Mouse (Mus musculus) myocyte (in vitro differentiated cells): ENCODE measurements around the gene Afdn. TPM values are rescaled to one million over a fixed set of nuclear protein-coding genes. Genes with fewer than 3 reads are reported as not detected.

Source experiments
- H3K27me3 ChIP-seq: one replicate; pipeline ENCODE4 v1.6.1; 2011; ENCODE audit not compliant: control insufficient read depth, insufficient read depth, insufficient read length
- H3K36me3 ChIP-seq: one replicate; pipeline ENCODE4 v1.6.1; 2011; ENCODE audit not compliant: control insufficient read depth, insufficient read depth
- H3K4me2 ChIP-seq: one replicate; pipeline ENCODE4 v1.6.1; 2011; ENCODE audit warnings: low read depth, control low read depth
- H3K4me3 ChIP-seq: one replicate; pipeline ENCODE4 v1.5.1; 2011; ENCODE audit warnings: mild to moderate bottlenecking, control low read depth, moderate library complexity
- H3K79me2 ChIP-seq: one replicate; pipeline ENCODE4 v1.6.1; 2011; ENCODE audit not compliant: control insufficient read depth, insufficient read depth
- H3ac ChIP-seq: one replicate; pipeline ENCODE4 v1.6.1; 2011; ENCODE audit not compliant: control insufficient read depth, insufficient read length
- CEBPB ChIP-seq: IDR thresholded peaks from 2 replicates; pipeline ENCODE4 v1.6.1; 2011; ENCODE audit warnings: mild to moderate bottlenecking, moderate library complexity; ENCODE audit not compliant: poor library complexity, insufficient read depth, severe bottlenecking
- E2F4 ChIP-seq: IDR thresholded peaks from one replicate; pipeline ENCODE4 v1.6.1; 2011; ENCODE audit warnings: mild to moderate bottlenecking, control low read depth, moderate library complexity; ENCODE audit not compliant: insufficient read depth
- MAX ChIP-seq: IDR thresholded peaks from one replicate; pipeline ENCODE4 v1.6.1; 2011; ENCODE audit warnings: low read depth, mild to moderate bottlenecking, control low read depth
- MYOD1 ChIP-seq, 3 experiments: IDR thresholded peaks; one replicate each; pipeline ENCODE4 v1.6.1; 2011; ENCODE audit warnings: control low read depth in 2 of 3, low read depth in 2 of 3, mild to moderate bottlenecking in 2 of 3, moderate library complexity in 1 of 3; ENCODE audit not compliant: insufficient read length in 2 of 3, control insufficient read depth in 1 of 3
- MYOG ChIP-seq, 3 experiments: IDR thresholded peaks; one replicate each; pipeline ENCODE4 v1.6.1; 2011; ENCODE audit warnings: control low read depth in 2 of 3, low read depth in 2 of 3, mild to moderate bottlenecking in 2 of 3; ENCODE audit not compliant: insufficient read length in 2 of 3, control insufficient read depth in 1 of 3, insufficient read depth in 1 of 3
- POLR2A ChIP-seq: IDR thresholded peaks from one replicate; pipeline ENCODE4 v1.6.1; 2011; ENCODE audit warnings: low read depth, mild to moderate bottlenecking, control low read depth, moderate library complexity; ENCODE audit not compliant: insufficient read length
- POLR2AphosphoS2 ChIP-seq: IDR thresholded peaks from one replicate; pipeline ENCODE4 v1.6.1; 2011; ENCODE audit warnings: low read depth, control low read depth; ENCODE audit not compliant: insufficient read length
- REST ChIP-seq: IDR thresholded peaks from one replicate; pipeline ENCODE4 v1.6.1; 2011; ENCODE audit warnings: mild to moderate bottlenecking, control low read depth, moderate library complexity; ENCODE audit not compliant: insufficient read depth, insufficient read length
- SRF ChIP-seq: IDR thresholded peaks from one replicate; pipeline ENCODE4 v1.6.1; 2011; ENCODE audit warnings: low read depth; ENCODE audit not compliant: control insufficient read depth, insufficient read length
- TCF12 ChIP-seq: IDR thresholded peaks from one replicate; pipeline ENCODE4 v1.6.1; 2011; ENCODE audit warnings: mild to moderate bottlenecking, control low read depth; ENCODE audit not compliant: poor library complexity, insufficient read depth, severe bottlenecking
- TCF3 ChIP-seq: IDR thresholded peaks from one replicate; pipeline ENCODE4 v1.6.1; 2011; ENCODE audit warnings: low read depth, control low read depth; ENCODE audit not compliant: insufficient read length
- USF1 ChIP-seq: IDR thresholded peaks from one replicate; pipeline ENCODE4 v1.6.1; 2011; ENCODE audit warnings: low read depth, mild to moderate bottlenecking, control low read depth, moderate library complexity
- polyA plus RNA-seq: library from polyadenylated mRNA; unstranded; fragments of >200 nt; fragmentation: generic; extraction: Trizol; gene quantifications from one replicate; pipeline ENCODE4 v1.2.1, GENCODE M21; 2012; ENCODE audit warnings: missing spikeins

Afdn gene
- polyA plus RNA-seq, 1 experiment = 22.1 TPM

DNA sequence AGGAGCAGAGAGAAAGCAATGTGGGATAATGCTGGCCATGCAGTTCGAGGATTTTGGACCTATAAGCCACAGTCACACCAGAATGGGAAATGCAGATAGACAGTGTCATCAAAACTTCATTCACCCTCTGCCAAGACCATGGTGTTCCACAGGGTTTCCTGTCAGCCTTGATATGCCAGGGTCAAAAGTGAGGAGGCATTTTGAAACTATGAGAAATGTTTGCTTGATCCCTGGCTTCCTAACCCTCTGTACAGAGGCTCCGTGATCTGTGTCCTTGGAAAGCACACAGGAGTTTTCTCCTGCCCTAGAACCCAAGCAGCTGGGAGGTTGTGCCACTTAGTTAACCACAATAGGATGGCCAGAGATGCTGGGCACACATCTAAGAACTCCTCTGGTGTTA, 39.0 kb upstream of the Afdn start:
- no peak overlapping the region for H3K4me2 ChIP-seq
- H3ac ChIP-seq = no peak overlapping the region
- no peak for TF ChIP-seq MYOG (IDR thresholded peaks at IDR 0.05; ENCODE audit: control insufficient read depth in 1 of 3, insufficient read depth in 1 of 3, insufficient read length in 2 of 3, low read depth in 2 of 3)
- H3K4me3 ChIP-seq = no peak overlapping the region
- H3K36me3 ChIP-seq = no peaks in the 10 kb centered on the region
- H3K79me2 ChIP-seq = no peaks in the 10 kb centered on the region
- no peaks in the 10 kb centered on the region for H3K27me3 ChIP-seq

DNA sequence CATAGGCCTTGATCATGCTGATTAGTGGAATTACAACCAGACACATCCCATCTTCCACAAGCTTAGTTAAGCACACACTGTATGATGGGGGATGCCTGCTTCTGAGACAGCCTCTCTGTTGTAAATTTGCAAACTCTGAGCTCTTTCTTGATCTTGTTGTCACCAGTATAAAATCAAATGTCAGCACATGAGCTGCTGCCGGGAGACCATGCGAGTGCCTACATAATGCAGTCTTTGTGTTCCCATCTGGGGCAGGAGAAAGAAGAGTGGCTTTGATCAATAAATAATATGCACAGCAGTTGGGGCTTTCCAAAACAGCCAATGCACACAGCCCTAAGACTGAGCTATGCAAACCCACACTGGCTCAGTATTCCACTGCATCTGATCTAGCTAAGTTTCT, 37.9 kb upstream of the Afdn start:
- H3K27me3 ChIP-seq = no peaks in the 10 kb centered on the region
- no peak overlapping the region for H3K4me3 ChIP-seq
- TF ChIP-seq POLR2AphosphoS2 = no peak
- no peak for TF ChIP-seq MYOG (IDR thresholded peaks at IDR 0.05; ENCODE audit: control insufficient read depth in 1 of 3, insufficient read depth in 1 of 3, insufficient read length in 2 of 3, low read depth in 2 of 3)
- no peak for TF ChIP-seq POLR2A
- TF ChIP-seq TCF12 = no peak
- TF ChIP-seq SRF = no peak
- no peak for TF ChIP-seq MAX
- TF ChIP-seq E2F4 = no peak
- TF ChIP-seq MYOD1 (IDR thresholded peaks at IDR 0.05; ENCODE audit: control insufficient read depth in 1 of 3, insufficient read length in 2 of 3, low read depth in 2 of 3) = no peak
- TF ChIP-seq REST = no peak
- no peak for TF ChIP-seq USF1
- no peak for TF ChIP-seq CEBPB
- TF ChIP-seq TCF3 = no peak
- H3K79me2 ChIP-seq = no peaks in the 10 kb centered on the region
- H3K4me2 ChIP-seq = no peak overlapping the region
- H3K36me3 ChIP-seq = no peaks in the 10 kb centered on the region
- H3ac ChIP-seq = no peak overlapping the region

DNA sequence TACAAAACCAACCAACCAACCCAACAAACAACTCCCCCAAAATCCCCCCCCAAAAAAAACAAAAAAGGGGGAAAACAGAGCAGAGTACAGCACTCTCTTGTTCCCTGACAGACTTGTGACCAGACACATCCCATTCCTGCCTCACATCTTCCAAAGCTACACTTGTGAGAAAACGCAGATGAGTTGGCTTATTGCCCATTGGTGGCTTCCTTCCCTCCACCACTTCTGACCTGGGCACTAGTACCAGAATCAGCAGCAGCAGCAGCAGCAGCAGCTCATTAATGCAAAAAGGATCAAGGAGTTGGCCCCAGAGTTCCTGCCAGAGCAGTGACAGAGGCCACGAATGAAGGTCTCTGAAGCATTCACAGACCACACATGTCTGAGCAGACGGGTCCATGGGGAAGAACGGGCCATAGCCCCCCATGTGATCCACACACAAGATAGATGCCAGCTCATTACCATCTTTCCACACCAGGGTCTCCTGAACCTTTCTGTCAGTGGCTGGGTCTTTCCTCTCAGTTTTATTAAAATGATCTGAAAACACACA, 35.3 kb upstream of the Afdn start:
- Histone ChIP-seq H3K4me3 (no peak overlapping the region), H3K36me3 (no peaks in the 10 kb centered on the region), H3K4me2 (no peak overlapping the region), H3K27me3 (no peaks in the 10 kb centered on the region), H3ac (no peak overlapping the region), H3K79me2 (no peaks in the 10 kb centered on the region)
- no peak for TF ChIP-seq CEBPB
- TF ChIP-seq MYOG (IDR thresholded peaks at IDR 0.05; ENCODE audit: control insufficient read depth in 1 of 3, insufficient read depth in 1 of 3, insufficient read length in 2 of 3, low read depth in 2 of 3) = no peak
- no peak for TF ChIP-seq E2F4
- TF ChIP-seq SRF = no peak
- TF ChIP-seq USF1 = no peak
- TF ChIP-seq REST = no peak
- TF ChIP-seq MYOD1 (IDR thresholded peaks at IDR 0.05; ENCODE audit: control insufficient read depth in 1 of 3, insufficient read length in 2 of 3, low read depth in 2 of 3) = no peak
- TF ChIP-seq TCF12 = no peak
- TF ChIP-seq POLR2AphosphoS2 = no peak

DNA sequence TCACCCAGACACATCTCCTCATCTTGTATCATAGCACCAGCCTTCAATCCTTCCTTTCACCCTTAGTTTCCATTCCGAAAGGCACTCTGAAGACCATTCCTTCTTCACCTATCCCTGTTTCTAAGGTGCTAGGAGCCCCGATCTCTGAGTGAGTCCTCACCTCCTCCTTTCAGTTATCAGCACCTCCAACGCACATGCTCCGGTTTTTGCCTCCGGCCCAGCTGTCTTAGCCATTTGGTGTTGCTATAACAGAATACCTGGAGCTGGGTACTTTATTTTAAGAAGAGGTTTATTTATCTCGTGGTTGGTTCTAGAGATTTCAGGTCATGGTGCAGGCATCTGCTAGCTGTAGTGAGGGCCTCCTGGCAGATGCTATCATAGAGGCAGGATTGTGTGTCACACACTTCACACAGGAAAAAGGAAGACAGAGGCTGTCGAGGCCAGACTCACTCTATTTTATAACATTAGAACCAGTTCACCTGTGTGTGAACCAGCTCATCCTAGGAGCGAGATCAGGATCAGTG, 33.4 kb upstream of the Afdn start:
- no peaks in the 10 kb centered on the region for H3K79me2 ChIP-seq
- no peaks in the 10 kb centered on the region for H3K36me3 ChIP-seq
- no peak overlapping the region for H3K4me3 ChIP-seq
- no peak for TF ChIP-seq POLR2AphosphoS2
- TF ChIP-seq TCF3 = no peak
- TF ChIP-seq TCF12 = no peak
- no peak for TF ChIP-seq E2F4
- no peak for TF ChIP-seq CEBPB
- no peak for TF ChIP-seq REST
- no peak for TF ChIP-seq SRF
- no peak for TF ChIP-seq POLR2A
- TF ChIP-seq MAX = no peak
- TF ChIP-seq USF1 = no peak
- TF ChIP-seq MYOD1 (IDR thresholded peaks at IDR 0.05; ENCODE audit: control insufficient read depth in 1 of 3, insufficient read length in 2 of 3, low read depth in 2 of 3) = no peak
- TF ChIP-seq MYOG (IDR thresholded peaks at IDR 0.05; ENCODE audit: control insufficient read depth in 1 of 3, insufficient read depth in 1 of 3, insufficient read length in 2 of 3, low read depth in 2 of 3) = no peak
- no peak overlapping the region for H3ac ChIP-seq
- H3K27me3 ChIP-seq = no peaks in the 10 kb centered on the region
- H3K4me2 ChIP-seq = no peak overlapping the region

DNA sequence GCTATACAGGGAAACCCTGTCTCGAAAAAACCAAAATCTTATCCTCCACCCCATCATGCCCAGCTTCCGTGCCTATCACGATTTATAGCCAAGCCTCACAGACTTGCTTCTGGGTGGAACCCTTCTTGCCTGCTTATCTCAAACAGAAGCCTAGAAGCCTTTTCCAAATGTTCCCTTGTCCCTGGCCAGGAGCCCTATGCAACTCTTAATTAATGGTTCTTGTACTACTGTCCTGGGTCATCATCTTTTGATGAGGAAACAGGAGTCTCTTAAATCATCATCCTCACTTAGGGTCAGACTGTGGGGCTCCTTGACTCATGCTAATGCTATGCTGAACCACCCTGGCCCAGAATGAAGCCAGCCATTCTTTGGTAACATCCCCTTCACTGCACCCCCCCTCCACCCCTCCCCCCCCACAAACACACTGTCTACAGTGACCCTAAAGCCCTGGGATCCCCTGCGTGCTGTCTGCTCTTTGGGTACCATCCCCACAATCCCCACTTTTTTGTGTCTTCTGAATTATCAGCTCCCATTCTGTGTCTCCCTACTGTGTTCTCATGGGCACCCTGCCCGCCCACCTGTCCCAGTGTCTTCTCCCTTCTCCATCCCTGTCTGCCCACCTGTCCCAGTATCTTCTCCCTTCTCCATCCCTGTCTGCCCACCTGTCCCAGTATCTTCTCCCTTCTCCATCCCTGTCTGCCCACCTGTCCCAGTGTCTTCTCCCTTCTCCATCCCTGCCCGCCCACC, 29.2 kb upstream of the Afdn start:
- no peak overlapping the region for H3K4me2 ChIP-seq
- H3K36me3 ChIP-seq = no peaks in the 10 kb centered on the region
- no peaks in the 10 kb centered on the region for H3K27me3 ChIP-seq
- H3ac ChIP-seq = no peak overlapping the region
- H3K4me3 ChIP-seq = no peak overlapping the region
- no peaks in the 10 kb centered on the region for H3K79me2 ChIP-seq
- no peak for TF ChIP-seq POLR2AphosphoS2
- TF ChIP-seq MYOG (IDR thresholded peaks at IDR 0.05; ENCODE audit: control insufficient read depth in 1 of 3, insufficient read depth in 1 of 3, insufficient read length in 2 of 3, low read depth in 2 of 3) = no peak
- TF ChIP-seq TCF3 = no peak
- no peak for TF ChIP-seq MAX
